Mouse (Mus musculus): ENCODE data around the gene Rusc2.

Gene Rusc2

GRCm38 (mm10) chr4:43381408-43382154 is at the start of gene Rusc2:
Gene Rusc2, plus strand, starts transcription at chr4:43381979.
- in situ Hi-C loops (cut with MboI; ENCODE audit: low pct_unique_long_range_greater_than_20kb in 1 of 2, low sequenced_read_pairs in 2 of 2, unreplicated experiment in 1 of 2) = loop anchor here in 1 of 2 experiments (5.0 kb wide), 1 partner anchor 41 kb away; no protein-coding TSS in a partner anchor

GRCm38 (mm10) chr4:43334771-43335170 is 47.0 kb upstream of the Rusc2 start:
- in situ Hi-C loops (cut with MboI; ENCODE audit: low pct_unique_long_range_greater_than_20kb in 1 of 2, low sequenced_read_pairs in 2 of 2, unreplicated experiment in 1 of 2) = no loop called here

- in situ Hi-C loops (cut with MboI; ENCODE audit: low pct_unique_long_range_greater_than_20kb in 1 of 2, low sequenced_read_pairs in 2 of 2, unreplicated experiment in 1 of 2) = no loop called here
Observed at GRCm38 (mm10) chr4:43336176-43336575, 45.6 kb upstream of the Rusc2 start.

- in situ Hi-C loops (cut with MboI; ENCODE audit: low pct_unique_long_range_greater_than_20kb in 1 of 2, low sequenced_read_pairs in 2 of 2, unreplicated experiment in 1 of 2) = no loop called here
Observed at GRCm38 (mm10) chr4:43340096-43340804, 41.5 kb upstream of the Rusc2 start.

- in situ Hi-C loops (cut with MboI; ENCODE audit: low pct_unique_long_range_greater_than_20kb in 1 of 2, low sequenced_read_pairs in 2 of 2, unreplicated experiment in 1 of 2) = no loop called here
Observed at GRCm38 (mm10) chr4:43341276-43341891, 40.4 kb upstream of the Rusc2 start.

- in situ Hi-C loops (cut with MboI; ENCODE audit: low pct_unique_long_range_greater_than_20kb in 1 of 2, low sequenced_read_pairs in 2 of 2, unreplicated experiment in 1 of 2) = no loop called here
Observed at GRCm38 (mm10) chr4:43342443-43342842, 39.3 kb upstream of the Rusc2 start.

GRCm38 (mm10) chr4:43344932-43345331 is 36.8 kb upstream of the Rusc2 start:
- in situ Hi-C loops (cut with MboI; ENCODE audit: low pct_unique_long_range_greater_than_20kb in 1 of 2, low sequenced_read_pairs in 2 of 2, unreplicated experiment in 1 of 2) = no loop called here

- in situ Hi-C loops (cut with MboI; ENCODE audit: low pct_unique_long_range_greater_than_20kb in 1 of 2, low sequenced_read_pairs in 2 of 2, unreplicated experiment in 1 of 2) = no loop called here
Observed at GRCm38 (mm10) chr4:43349206-43349605, 32.6 kb upstream of the Rusc2 start.

GRCm38 (mm10) chr4:43350038-43350560 is 31.7 kb upstream of the Rusc2 start:
- in situ Hi-C loops (cut with MboI; ENCODE audit: low pct_unique_long_range_greater_than_20kb in 1 of 2, low sequenced_read_pairs in 2 of 2, unreplicated experiment in 1 of 2) = no loop called here

- in situ Hi-C loops (cut with MboI; ENCODE audit: low pct_unique_long_range_greater_than_20kb in 1 of 2, low sequenced_read_pairs in 2 of 2, unreplicated experiment in 1 of 2) = no loop called here
Observed at GRCm38 (mm10) chr4:43353662-43354061, 28.1 kb upstream of the Rusc2 start.

- in situ Hi-C loops (cut with MboI; ENCODE audit: low pct_unique_long_range_greater_than_20kb in 1 of 2, low sequenced_read_pairs in 2 of 2, unreplicated experiment in 1 of 2) = no loop called here
Observed at GRCm38 (mm10) chr4:43364914-43365560, 16.7 kb upstream of the Rusc2 start.

GRCm38 (mm10) chr4:43367295-43367694 is 14.5 kb upstream of the Rusc2 start:
- in situ Hi-C loops (cut with MboI; ENCODE audit: low pct_unique_long_range_greater_than_20kb in 1 of 2, low sequenced_read_pairs in 2 of 2, unreplicated experiment in 1 of 2) = no loop called here

- in situ Hi-C loops (cut with MboI; ENCODE audit: low pct_unique_long_range_greater_than_20kb in 1 of 2, low sequenced_read_pairs in 2 of 2, unreplicated experiment in 1 of 2) = no loop called here
Observed at GRCm38 (mm10) chr4:43367787-43368186, 14.0 kb upstream of the Rusc2 start.

GRCm38 (mm10) chr4:43371406-43371805 is 10.4 kb upstream of the Rusc2 start:
- in situ Hi-C loops (cut with MboI; ENCODE audit: low pct_unique_long_range_greater_than_20kb in 1 of 2, low sequenced_read_pairs in 2 of 2, unreplicated experiment in 1 of 2) = no loop called here

- in situ Hi-C loops (cut with MboI; ENCODE audit: low pct_unique_long_range_greater_than_20kb in 1 of 2, low sequenced_read_pairs in 2 of 2, unreplicated experiment in 1 of 2) = no loop called here
Observed at GRCm38 (mm10) chr4:43372155-43372554, 9.6 kb upstream of the Rusc2 start.

- in situ Hi-C loops (cut with MboI; ENCODE audit: low pct_unique_long_range_greater_than_20kb in 1 of 2, low sequenced_read_pairs in 2 of 2, unreplicated experiment in 1 of 2) = no loop called here
Observed at GRCm38 (mm10) chr4:43374266-43374665, 7.5 kb upstream of the Rusc2 start.

- in situ Hi-C loops (cut with MboI; ENCODE audit: low pct_unique_long_range_greater_than_20kb in 1 of 2, low sequenced_read_pairs in 2 of 2, unreplicated experiment in 1 of 2) = no loop called here
Observed at GRCm38 (mm10) chr4:43379601-43380000, 2.2 kb upstream of the Rusc2 start.

- in situ Hi-C loops (cut with MboI; ENCODE audit: low pct_unique_long_range_greater_than_20kb in 1 of 2, low sequenced_read_pairs in 2 of 2, unreplicated experiment in 1 of 2) = loop anchor here in 1 of 2 experiments (5.0 kb wide), 1 partner anchor 41 kb away; no protein-coding TSS in a partner anchor
Observed at GRCm38 (mm10) chr4:43380951-43381350, 828 bp upstream of the Rusc2 start.

All from mouse embryonic stem cell (cell line).